Mouse (Mus musculus) gastrocnemius, adult 8-10 months (tissue): Measurements from ENCODE around the gene Tmem53. TPM values are rescaled to one million over a fixed set of nuclear protein-coding genes. Genes with fewer than 3 reads are reported as not detected.
"Not testable (repeated sequence)": the region's sequence is repeated elsewhere in the genome, so short reads cannot be mapped to it uniquely, and the experiment has no call there.

Source experiments
- DNase-seq, 2 experiments: peaks; one replicate each; pipeline ENCODE4 v3.0.0; 2022; ENCODE audit warnings: low spot score in 2 of 2
- total RNA-seq, 4 experiments: library from RNA; stranded (reverse); gene quantifications; 2 replicates each; pipeline ENCODE4 v1.2.4; 2022

Tmem53 gene
- total RNA-seq, 4 experiments from 2014 or later, result 3.1 to 5.9 (median 4.6) TPM

GRCm38 (mm10) chr4:117250982-117251381, 769 bp upstream of the Tmem53 start:
- no peak for DNase-seq

GRCm38 (mm10) chr4:117252351-117252750, 600 bp downstream of the Tmem53 start:
- DNase-seq, result no peak

- no peak for DNase-seq
Observed at GRCm38 (mm10) chr4:117252755-117253154, 1.0 kb downstream of the Tmem53 start.

DNA sequence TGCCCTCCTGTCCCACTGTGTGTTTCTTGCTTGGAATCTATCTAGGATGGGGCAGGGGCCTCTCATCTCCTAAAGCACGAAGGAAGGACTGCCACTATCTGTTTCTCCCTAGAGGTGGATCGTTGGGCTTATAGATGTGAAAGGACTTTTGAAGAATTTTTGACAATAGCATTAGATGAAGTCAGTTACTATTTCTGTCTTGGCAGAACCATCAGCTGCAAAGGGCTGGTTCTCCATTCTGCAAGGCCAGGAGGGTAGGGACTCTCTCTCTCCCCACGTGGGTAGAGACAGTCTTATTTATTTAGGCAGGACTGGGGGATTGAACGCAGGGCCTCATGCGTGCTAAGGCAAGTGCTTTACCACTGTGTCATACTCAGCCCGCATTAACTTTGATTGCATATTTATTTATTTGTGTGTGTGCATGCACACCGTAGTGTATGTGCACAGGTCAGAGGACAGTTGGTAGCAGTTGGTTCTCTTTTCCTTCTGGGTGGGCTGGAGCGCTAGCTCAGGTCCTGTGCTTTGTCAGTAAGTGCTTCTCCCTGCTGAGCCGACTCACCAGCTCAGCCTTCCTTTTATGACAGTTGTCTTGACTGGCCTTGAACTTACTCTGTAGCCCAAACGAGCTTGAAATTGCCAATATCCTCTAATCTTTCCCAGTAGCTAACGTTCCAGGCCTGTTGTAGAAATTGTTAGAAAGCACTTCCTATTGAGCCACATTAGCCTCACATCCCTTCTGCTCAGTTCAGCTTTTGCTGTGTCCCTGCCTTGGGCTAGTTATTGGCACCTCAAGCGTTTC, 1.7 kb downstream of the Tmem53 start:
- no peak for DNase-seq

- DNase-seq, result no peak
Observed at GRCm38 (mm10) chr4:117254017-117254627, 2.4 kb downstream of the Tmem53 start.

GRCm38 (mm10) chr4:117254672-117255071, 2.9 kb downstream of the Tmem53 start:
- DNase-seq, result no peak

DNA sequence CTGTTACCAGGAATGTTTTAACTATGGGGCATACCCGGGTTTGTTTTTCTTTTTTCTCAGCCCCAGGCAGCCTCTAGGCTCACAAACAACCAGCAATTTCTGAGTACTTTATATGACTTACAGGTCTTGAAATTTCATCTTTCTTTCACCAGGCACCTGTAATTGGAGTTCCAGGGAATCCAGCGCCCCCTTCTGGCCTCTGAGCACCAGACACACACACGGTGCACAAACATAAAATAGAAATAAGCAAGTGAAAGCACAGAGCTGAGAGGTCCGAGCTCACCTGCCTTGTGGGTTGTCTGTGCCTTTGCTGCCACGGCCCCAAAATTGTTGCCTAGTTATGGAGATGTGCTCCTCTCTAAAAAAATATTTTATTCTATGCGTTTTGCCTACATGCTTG, 8.2 kb downstream of the Tmem53 start:
- not testable (repeated sequence) for DNase-seq

- DNase-seq, result no peak
Observed at GRCm38 (mm10) chr4:117261222-117261621, 9.5 kb downstream of the Tmem53 start.

DNA sequence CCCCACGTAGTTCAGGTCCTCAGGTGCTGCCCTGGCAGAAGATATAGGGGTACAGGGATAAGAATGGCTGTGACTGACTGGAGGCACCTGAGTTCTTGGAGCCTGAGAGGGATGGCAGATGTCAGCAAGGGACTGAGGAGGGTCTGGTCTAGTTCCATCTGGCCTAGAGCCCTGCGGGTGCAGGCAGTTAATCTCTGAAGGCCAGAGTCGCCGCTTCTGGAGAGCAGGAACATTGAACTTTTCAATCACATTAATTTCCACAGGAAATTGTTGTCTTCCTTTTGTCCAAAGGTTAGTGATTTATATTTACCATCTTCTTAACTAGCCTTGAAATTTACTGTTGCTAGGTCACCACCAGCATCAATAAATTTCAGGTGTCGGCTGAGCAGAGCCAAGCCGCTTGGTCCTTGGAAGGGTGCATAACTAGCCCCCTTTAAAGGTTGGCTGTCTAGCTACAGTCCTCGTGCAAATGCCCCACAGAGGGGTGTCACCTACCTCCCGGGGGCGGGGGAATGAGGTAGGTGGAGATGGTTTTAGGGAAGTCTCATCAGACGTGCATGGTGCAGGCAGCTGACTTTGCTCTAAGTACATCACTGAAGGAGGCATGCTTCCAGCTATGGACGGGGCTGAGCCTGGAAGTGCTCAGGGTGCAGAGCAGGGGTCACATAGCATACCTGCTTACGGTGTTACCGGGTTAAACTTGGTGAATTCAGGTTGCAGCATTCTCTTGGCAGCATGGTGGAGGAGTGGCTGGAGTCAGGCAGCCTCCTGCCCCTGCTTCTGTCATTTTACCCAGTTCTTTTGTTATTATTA, 10.6 kb downstream of the Tmem53 start:
- DNase-seq, result no peak

GRCm38 (mm10) chr4:117262987-117263386, 11.2 kb downstream of the Tmem53 start:
- DNase-seq, result no peak

DNA sequence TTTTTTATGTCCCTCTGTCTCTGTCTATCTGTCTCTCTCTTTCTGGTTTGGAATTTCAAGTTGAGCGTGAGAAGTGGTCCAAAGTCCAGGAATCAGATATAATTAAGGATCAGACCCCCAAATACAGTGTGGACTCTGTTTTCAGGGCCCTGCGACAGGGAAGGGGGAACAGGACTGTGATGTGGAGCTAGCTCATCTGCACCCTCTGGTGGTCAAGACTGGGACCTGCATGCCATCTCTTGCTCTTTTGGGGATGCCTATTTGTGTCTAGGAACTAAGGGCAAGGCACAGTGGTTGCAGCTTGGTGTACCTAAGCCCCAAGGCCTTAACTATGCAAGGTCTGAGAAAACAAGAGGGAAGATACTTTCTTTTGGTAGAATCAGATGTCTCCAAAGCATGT, 15.5 kb downstream of the Tmem53 start:
- DNase-seq, result peak; percentile 57 to 66

DNA sequence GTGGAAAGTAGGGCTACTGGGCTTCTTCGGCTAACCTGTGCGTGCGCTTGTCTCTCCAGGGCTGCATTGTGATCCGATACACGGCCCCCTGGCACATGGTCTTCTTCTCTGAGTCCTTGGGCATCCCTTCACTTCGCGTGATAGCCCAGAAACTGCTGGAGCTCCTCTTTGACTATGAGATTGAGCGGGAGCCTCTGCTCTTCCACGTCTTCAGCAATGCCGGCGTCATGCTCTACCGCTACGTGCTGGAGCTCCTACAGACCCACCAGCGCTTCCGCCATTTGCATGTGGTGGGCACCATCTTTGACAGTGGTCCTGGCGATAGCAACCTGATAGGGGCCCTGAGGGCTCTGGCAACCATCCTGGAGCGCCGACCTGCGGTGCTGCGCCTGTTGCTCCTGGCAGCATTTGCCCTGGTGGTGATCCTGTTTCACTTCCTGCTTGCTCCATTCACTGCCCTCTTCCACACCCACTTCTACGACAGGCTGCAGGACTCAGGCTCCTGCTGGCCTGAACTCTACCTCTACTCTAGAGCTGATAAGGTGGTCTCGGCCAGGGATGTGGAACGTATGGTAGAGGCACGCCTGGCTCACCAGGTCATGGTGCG, 16.2 kb downstream of the Tmem53 start:
- DNase-seq, result no peak

DNA sequence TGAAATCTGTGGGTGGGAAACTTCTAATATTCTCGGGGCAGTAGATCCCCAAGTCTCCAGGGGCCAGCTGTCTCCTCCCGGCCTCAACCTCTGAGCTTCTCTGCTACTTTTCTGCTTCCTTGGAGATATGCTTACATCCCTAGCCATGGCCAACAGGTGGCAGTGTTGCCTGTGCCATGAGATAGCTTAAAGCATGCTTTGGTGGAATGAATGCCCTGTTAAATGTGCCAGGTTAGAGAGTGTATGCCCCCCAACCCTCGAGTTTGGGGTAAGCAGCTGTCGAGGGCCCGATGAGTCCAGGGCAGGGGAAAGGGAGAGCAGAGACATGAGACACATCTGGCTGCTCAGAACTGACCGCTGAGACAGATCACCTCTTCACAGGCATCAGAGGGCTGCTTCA, 18.5 kb downstream of the Tmem53 start:
- DNase-seq, result peak; percentile 50 to 52

GRCm38 (mm10) chr4:117272459-117272858, 20.7 kb downstream of the Tmem53 start:
- DNase-seq, result no peak

- no peak for DNase-seq
Observed at GRCm38 (mm10) chr4:117274720-117275119, 23.0 kb downstream of the Tmem53 start.

DNA sequence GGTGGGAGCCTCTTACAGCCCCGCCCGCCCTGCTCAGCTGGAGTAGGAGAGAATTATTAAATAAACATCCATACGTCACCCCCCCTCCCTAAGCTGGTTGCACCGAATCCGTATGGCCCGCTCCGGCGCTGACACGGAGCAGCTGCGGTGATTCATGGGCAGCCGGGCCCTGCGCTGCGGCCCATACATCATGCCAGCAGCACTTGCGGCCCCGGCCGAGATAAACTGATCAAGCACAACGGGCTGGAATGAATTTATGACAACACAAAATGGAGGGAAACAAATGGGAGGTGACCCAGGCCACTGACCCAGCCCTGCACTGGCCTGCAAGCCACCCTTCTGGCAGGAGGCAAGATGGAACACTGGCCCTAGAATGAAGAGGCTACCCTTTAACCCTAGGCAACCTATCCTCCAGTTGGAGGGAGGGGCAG, 24.5 kb downstream of the Tmem53 start:
- no peak for DNase-seq

- DNase-seq, result no peak
Observed at GRCm38 (mm10) chr4:117277021-117277420, 25.3 kb downstream of the Tmem53 start.

DNA sequence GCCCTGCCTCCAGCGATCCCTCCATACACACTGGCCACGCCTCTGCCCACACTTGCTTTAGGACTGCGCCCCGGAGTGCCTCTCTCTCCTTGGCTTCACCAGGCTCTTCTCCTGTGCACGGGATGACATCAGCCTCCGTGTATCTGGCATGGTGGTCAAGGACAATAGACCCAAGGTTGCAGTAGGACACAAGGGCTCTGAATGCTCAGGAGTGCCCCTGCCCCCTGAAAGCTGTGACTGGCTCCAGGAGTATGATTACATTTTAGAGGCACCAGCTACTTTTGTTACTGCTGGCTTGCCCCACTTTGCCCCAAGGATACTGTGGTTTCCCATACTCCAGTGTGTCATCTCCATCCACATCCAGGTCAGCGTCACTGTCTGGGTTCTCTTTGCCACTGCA, 25.9 kb downstream of the Tmem53 start:
- no peak for DNase-seq

DNA sequence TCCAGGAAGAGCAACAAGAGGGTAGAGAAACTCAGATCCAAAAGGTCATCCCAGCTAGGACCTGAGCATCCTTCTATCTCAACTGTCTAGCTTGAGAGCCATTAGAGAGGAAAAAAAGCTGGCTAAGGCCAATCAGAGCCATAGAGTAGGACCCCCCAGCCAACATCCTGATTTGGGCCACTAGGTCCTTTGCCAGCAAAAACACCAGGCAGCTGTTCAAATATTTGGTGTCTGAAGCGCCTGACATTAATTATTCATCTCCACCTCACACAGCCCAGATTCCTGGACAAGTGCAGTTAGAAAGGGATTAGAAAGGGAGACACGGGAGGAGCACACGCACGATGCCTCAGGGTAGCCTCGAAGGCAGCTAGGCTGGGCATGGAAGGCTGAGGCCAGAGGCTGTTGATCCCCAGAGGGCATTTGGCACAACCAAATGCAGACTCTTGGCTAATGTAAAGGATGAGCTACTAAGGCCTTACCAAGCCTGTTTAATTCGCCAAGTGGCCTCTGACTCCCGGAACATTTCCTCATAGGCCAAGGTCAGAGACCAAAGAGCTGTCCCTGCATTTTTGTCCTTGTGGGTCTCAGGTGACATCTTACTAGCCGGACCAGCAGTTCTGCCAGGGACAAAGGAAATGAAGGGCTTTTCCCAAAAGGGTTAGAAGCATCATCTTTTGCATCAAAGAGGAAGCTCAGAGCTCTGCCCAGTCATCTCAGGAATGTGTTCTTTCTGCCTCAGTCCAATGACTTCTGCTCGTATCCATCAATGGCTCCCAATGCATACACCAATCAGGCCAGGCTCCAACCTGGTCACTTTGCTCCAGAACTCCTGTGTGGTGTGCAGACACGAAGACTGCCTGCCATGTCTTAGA, 26.9 kb downstream of the Tmem53 start:
- no peak for DNase-seq

DNA sequence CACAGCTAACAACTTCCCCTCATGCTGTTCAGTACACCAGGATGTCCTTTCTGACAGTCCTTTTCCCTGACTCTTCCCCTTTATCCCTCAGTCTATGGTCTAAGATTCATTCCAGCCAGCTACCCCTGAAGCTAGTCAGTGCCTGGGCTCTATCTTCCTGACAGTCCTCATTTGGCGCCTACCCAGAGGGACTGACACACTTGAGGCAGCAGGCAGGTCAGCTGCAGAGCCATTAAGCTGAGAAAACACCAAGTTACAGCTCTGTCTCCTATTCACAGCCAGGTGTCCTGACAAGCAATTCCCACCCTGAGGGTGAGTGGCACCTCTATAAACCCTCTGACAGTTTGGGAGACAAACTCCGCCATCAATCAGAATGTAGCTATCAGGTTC, 27.5 kb downstream of the Tmem53 start:
- DNase-seq, result no peak
